Mouse (Mus musculus) left cerebral cortex, postnatal 14 days (tissue): ENCODE results near the gene Clic4. TPM values are rescaled to one million over a fixed set of nuclear protein-coding genes. Genes with fewer than 3 reads are reported as not detected.

ENCODE experiments used
- DNase-seq, 2 experiments: peaks; one replicate each; pipeline ENCODE4 v3.0.0; 2021 to 2022; ENCODE audit warnings: low spot score in 2 of 2, mixed read lengths in 1 of 2
- intact Hi-C: fragments of 180-260 bp; cut with DNase I; formaldehyde crosslinking; loops from one replicate; pipeline ENCODE4 v1.15.1; 2025
- long read RNA-seq, 2 experiments: library from polyadenylated mRNA; stranded (forward); transcript quantifications; one replicate each; pipeline ENCODE4 v2.0.0; 2021
- total RNA-seq, 2 experiments: library from RNA; stranded (reverse); gene quantifications; 2 replicates each; pipeline ENCODE4 v1.2.3; 2021

Gene Clic4
- 10 to 100 TPM; 31.2 to 32.0 TPM for total RNA-seq
- long read RNA-seq, experiment 1, full-length matches to known transcripts = 42 of 59 reads
- long read RNA-seq, experiment 1, partial matches to known transcripts = 4 of 59 reads
- long read RNA-seq, experiment 1, other reads (novel, unspliced or antisense) = 13 of 59 reads
- long read RNA-seq, experiment 2, full-length matches to known transcripts = 40 of 54 reads
- long read RNA-seq, experiment 2, partial matches to known transcripts = 3 of 54 reads
- long read RNA-seq, experiment 2, other reads (novel, unspliced or antisense) = 11 of 54 reads

GRCm38 (mm10) chr4:135272640-135273306, at the start of gene Clic4:
Clic4 (minus strand) TSS chr4:135272814.
- peak; percentile 95 to 96 for DNase-seq
- intact Hi-C loops = loop anchor here (1.0 to 5.0 kb wide), 2 partner anchors 46 to 50 kb away; no protein-coding TSS in a partner anchor

- intact Hi-C loops = loop anchor here (1.0 to 5.0 kb wide), 3 partner anchors 46 to 371 kb away; partner anchors contain the start of gene Clic4
- DNase-seq = peak; percentile 76 to 80
Observed at GRCm38 (mm10) chr4:135317966-135318365, 45.4 kb upstream of the Clic4 start.

- no peak for DNase-seq
- intact Hi-C loops = loop anchor here (5.0 kb wide), 1 partner anchor 370 kb away; no protein-coding TSS in a partner anchor
Observed at GRCm38 (mm10) chr4:135317539-135317938, 44.9 kb upstream of the Clic4 start.

- intact Hi-C loops = loop anchor here (5.0 kb wide), 1 partner anchor 368 kb away; no protein-coding TSS in a partner anchor
Observed at GRCm38 (mm10) chr4:135315287-135315686, 42.7 kb upstream of the Clic4 start.

GRCm38 (mm10) chr4:135314419-135314832, 41.8 kb upstream of the Clic4 start:
- intact Hi-C loops = no loop called here
- DNase-seq = no peak

More at GRCm38 (mm10) chr4:135315287-135315686, 42.7 kb upstream of the Clic4 start:
- no peak for DNase-seq

- DNase-seq = no peak
- intact Hi-C loops = no loop called here
Observed at GRCm38 (mm10) chr4:135313761-135314241, 41.2 kb upstream of the Clic4 start.

GRCm38 (mm10) chr4:135313111-135313691, 40.6 kb upstream of the Clic4 start:
- DNase-seq = no peak
- intact Hi-C loops = no loop called here

- DNase-seq = no peak
- intact Hi-C loops = no loop called here
Observed at GRCm38 (mm10) chr4:135312706-135313105, 40.1 kb upstream of the Clic4 start.

- no peak for DNase-seq
- intact Hi-C loops = no loop called here
Observed at GRCm38 (mm10) chr4:135310371-135310770, 37.8 kb upstream of the Clic4 start.

GRCm38 (mm10) chr4:135309726-135310125, 37.1 kb upstream of the Clic4 start:
- intact Hi-C loops = no loop called here

GRCm38 (mm10) chr4:135309112-135309659, 36.6 kb upstream of the Clic4 start:
- DNase-seq = no peak
- intact Hi-C loops = no loop called here

More at GRCm38 (mm10) chr4:135309726-135310125, 37.1 kb upstream of the Clic4 start:
- DNase-seq = no peak

- intact Hi-C loops = no loop called here
- no peak for DNase-seq
Observed at GRCm38 (mm10) chr4:135306971-135307632, 34.5 kb upstream of the Clic4 start.

GRCm38 (mm10) chr4:135306533-135306932, 33.9 kb upstream of the Clic4 start:
- intact Hi-C loops = no loop called here
- no peak for DNase-seq

GRCm38 (mm10) chr4:135302261-135302660, 29.6 kb upstream of the Clic4 start:
- intact Hi-C loops = no loop called here
- DNase-seq = no peak

- DNase-seq = no peak
- intact Hi-C loops = no loop called here
Observed at GRCm38 (mm10) chr4:135301166-135301565, 28.6 kb upstream of the Clic4 start.

GRCm38 (mm10) chr4:135300248-135301041, 27.8 kb upstream of the Clic4 start:
- intact Hi-C loops = no loop called here
- no peak for DNase-seq

- no peak for DNase-seq
- intact Hi-C loops = no loop called here
Observed at GRCm38 (mm10) chr4:135298680-135299079, 26.1 kb upstream of the Clic4 start.

- intact Hi-C loops = no loop called here
- peak; percentile 65 to 73 for DNase-seq
Observed at GRCm38 (mm10) chr4:135297931-135298546, 25.4 kb upstream of the Clic4 start.
